Mouse (Mus musculus) hindbrain, postnatal 0 days (tissue): Measurements from ENCODE around the gene Tchhl1. TPM values are rescaled to one million over a fixed set of nuclear protein-coding genes. Genes with fewer than 3 reads are reported as not detected.

ENCODE experiments used
- ATAC-seq: fragments of 200-750 bp; cut with Nextera tagmentation; 2 replicates; pipeline ENCODE4 v1.8.0; 2017; ENCODE audit warnings: mild to moderate bottlenecking, moderate TSS enrichment, moderate library complexity
- DNase-seq: peaks from one replicate; pipeline ENCODE4 v3.0.0-alpha.2; 2015; ENCODE audit warnings: low spot score
- H3K27ac ChIP-seq: fragments of 300-500 bp; sonication (generic); 2 replicates; pipeline ENCODE4 v1.5.1; 2014; ENCODE audit warnings: mild to moderate bottlenecking
- H3K27me3 ChIP-seq: fragments of 300-500 bp; sonication (generic); 2 replicates; pipeline ENCODE4 v1.6.1; 2014; ENCODE audit warnings: low read length, mixed read lengths; ENCODE audit not compliant: insufficient read depth
- H3K36me3 ChIP-seq: fragments of 300-500 bp; sonication (generic); 2 replicates; pipeline ENCODE4 v1.6.1; 2014; ENCODE audit warnings: low read length, mixed read lengths; ENCODE audit not compliant: insufficient read depth
- H3K4me1 ChIP-seq: fragments of 300-500 bp; sonication (generic); 2 replicates; pipeline ENCODE4 v1.6.1; 2014; ENCODE audit warnings: antibody characterized with exemption, low read length, mixed read lengths; ENCODE audit not compliant: insufficient read depth
- H3K4me2 ChIP-seq: fragments of 300-500 bp; sonication (generic); 2 replicates; pipeline ENCODE4 v1.6.1; 2014; ENCODE audit warnings: low read depth, mild to moderate bottlenecking, low read length, moderate library complexity, mixed read lengths
- H3K4me3 ChIP-seq: fragments of 300-500 bp; sonication (generic); 2 replicates; pipeline ENCODE4 v1.5.1; 2014; ENCODE audit warnings: low read length
- H3K9ac ChIP-seq: fragments of 300-500 bp; sonication (generic); replicated peaks from 2 replicates; pipeline ENCODE4 v1.6.1; 2014; ENCODE audit warnings: mild to moderate bottlenecking, low read length, moderate library complexity, mixed read lengths
- H3K9me3 ChIP-seq: fragments of 300-500 bp; sonication (generic); 2 replicates; pipeline ENCODE4 v1.6.1; 2016; ENCODE audit warnings: low read length, mixed read lengths
- CTCF ChIP-seq: IDR thresholded peaks from 2 replicates; pipeline ENCODE4 v1.5.1; 2016; ENCODE audit warnings: antibody characterized with exemption, control low read depth, low read depth
- WGBS: fragments of 180-500 bp; shearing (Covaris S2); extraction: QIAGEN DNeasy Blood & Tissue Kit; methylation state at CpG from one replicate; pipeline ENCODE4 v1.1.7; 2014; 5-methylcytosine and 5-hydroxymethylcytosine counted together
- polyA plus RNA-seq: library from polyadenylated mRNA; unstranded; fragments of >200 nt; fragmentation: Nextera tagmentation; extraction: Ambion mirVana; gene quantifications from 2 replicates; pipeline ENCODE4 v1.2.1, GENCODE M21; 2015
- total RNA-seq: library from RNA; depleted of rRNA; stranded (reverse); fragments of >200 nt; gene quantifications from 2 replicates; pipeline ENCODE4 v1.2.3, GENCODE M21; 2014; rRNA removed

The Tchhl1 gene
- total RNA-seq (not detected in 2 replicates), polyA plus RNA-seq (not detected in 2 replicates)

- H3K27me3 ChIP-seq = no peaks in the 10 kb centered on the region
- no peaks in the 10 kb centered on the region for H3K36me3 ChIP-seq
- no peaks in the 10 kb centered on the region for H3K4me1 ChIP-seq
- no peak within 1 kb of the TSS for H3K9ac ChIP-seq
- no peak for ATAC-seq
- DNase-seq = peak; percentile 1
- no peaks in the 10 kb centered on the region for H3K9me3 ChIP-seq
- no peak for TF ChIP-seq CTCF
- no peak within 1 kb of the TSS for H3K27ac ChIP-seq
- 69% methylated on average over 5 of the region's 5 CpGs for WGBS
- H3K4me3 ChIP-seq = no peak within 1 kb of the TSS
- H3K4me2 ChIP-seq = no peak within 1 kb of the TSS
Measured at GRCm38 (mm10) chr3:93468561-93468960, at the start of gene Tchhl1. Tchhl1 (plus strand) TSS chr3:93468754.

DNA sequence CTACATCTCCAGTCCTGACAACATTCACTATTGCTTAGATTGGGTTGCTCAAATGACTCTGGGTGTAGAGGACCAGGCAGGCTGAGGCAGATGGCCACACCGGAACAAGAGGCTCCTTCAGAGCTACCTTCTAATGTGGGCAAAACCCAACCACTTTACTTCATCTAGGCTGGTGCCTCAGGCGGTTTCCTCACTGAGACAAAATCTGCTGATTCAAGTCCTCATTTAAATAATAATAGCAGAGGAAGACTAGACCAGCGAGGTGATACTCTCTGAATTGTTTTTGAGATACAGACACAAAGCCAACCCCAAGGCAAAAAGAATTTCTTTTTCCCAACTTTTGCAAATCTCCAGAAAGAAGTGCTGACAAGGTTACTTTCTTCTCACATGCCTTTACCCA lies 36.9 kb upstream of the Tchhl1 start:
- Histone ChIP-seq H3K27ac (no peak overlapping the region), H3K4me3 (no peak overlapping the region), H3K9ac (no peak overlapping the region), H3K9me3 (no peaks in the 10 kb centered on the region), H3K36me3 (no peaks in the 10 kb centered on the region), H3K27me3 (no peaks in the 10 kb centered on the region), H3K4me1 (no peaks in the 10 kb centered on the region), H3K4me2 (no peak overlapping the region)
- WGBS = 36% methylated on average over 3 of the region's 3 CpGs
- no peak for TF ChIP-seq CTCF
- DNase-seq (no peak), ATAC-seq (no peak)

- H3K4me3 ChIP-seq = no peak within 1 kb of the TSS; the same call in 1 of the 2 replicates
Measured at GRCm38 (mm10) chr3:93442030-93442429, 26.5 kb upstream of the Tchhl1 start, which contains the start of gene Tchh. Tchh (plus strand) TSS chr3:93442330.

GRCm38 (mm10) chr3:93443501-93444101 lies 25.0 kb upstream of the Tchhl1 start:
- Histone ChIP-seq H3K4me2 (peak overlapping the region; percentile 92), H3K9ac (no peak overlapping the region; the same call in 1 of the 2 replicates), H3K4me3 (peak overlapping the region; percentile 51), H3K36me3 (no peaks in the 10 kb centered on the region), H3K27me3 (peaks cover 20% of the 10 kb centered on the region), H3K27ac (no peak overlapping the region; the same call in 1 of the 2 replicates), H3K4me1 (0 out of 2 replicates have a peak, but pooled peaks cover 4% of the 10 kb centered on the region), H3K9me3 (no peaks in the 10 kb centered on the region)
- no peak for TF ChIP-seq CTCF
- ATAC-seq (no peak), DNase-seq (peak; percentile 32)
- under 1% methylated on average over 38 of the region's 38 CpGs for WGBS

More at GRCm38 (mm10) chr3:93442030-93442429, 26.5 kb upstream of the Tchhl1 start, which contains the start of gene Tchh:
- no peak within 1 kb of the TSS for H3K9ac ChIP-seq
- H3K27ac ChIP-seq = no peak within 1 kb of the TSS
- H3K4me1 ChIP-seq = no peaks in the 10 kb centered on the region
- no peak for TF ChIP-seq CTCF
- no peaks in the 10 kb centered on the region for H3K36me3 ChIP-seq
- DNase-seq (no peak), ATAC-seq (no peak)
- 91% methylated on average over 1 of the region's 1 CpGs for WGBS
- no peaks in the 10 kb centered on the region for H3K9me3 ChIP-seq
- peak within 1 kb of the TSS; percentile 92 for H3K4me2 ChIP-seq
- H3K27me3 ChIP-seq = peaks cover 16% of the 10 kb centered on the region

DNA sequence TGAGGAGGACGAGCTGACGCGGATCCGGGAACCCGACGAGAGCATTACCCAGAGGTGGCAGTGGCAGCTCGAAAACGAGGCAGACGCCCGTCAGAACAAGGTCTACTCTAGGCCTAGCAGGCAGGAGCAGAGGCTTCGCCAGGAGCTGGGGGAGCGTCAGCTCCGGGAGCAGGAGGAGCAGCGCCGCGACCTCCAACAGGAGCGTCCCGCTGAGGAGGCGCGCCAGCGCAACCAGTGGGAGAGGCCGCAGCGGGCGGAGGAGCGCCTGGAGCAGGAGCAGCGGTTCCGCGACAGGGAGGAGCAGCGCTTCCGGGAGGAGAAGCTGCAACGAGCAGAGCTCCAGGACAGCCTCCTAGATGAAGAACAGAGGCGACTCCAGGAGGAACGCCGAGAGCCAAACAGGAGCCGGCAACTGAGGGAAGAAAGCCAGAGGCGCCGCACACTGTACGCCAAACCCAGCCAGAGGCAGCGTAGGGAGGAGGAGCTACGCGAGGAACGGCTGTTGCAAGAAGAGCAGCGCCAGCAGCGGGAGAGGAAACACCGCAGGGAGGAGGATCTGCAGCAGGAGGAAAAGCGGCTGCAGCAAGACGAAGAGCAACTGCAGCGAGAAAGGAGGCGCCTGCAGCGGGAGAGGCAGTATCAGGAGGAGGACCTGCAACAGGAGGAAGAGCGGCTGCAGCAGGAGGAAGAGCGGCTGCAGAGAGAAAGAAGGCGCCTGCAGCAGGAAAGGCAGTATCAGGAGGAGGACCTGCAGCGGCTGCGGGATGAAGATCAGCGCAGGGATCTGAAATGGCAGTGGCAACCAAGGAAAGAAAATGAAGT lies 24.0 kb upstream of the Tchhl1 start:
- H3K27ac ChIP-seq = peak overlapping the region; percentile 72
- WGBS = under 1% methylated on average over 55 of the region's 56 CpGs
- H3K36me3 ChIP-seq = no peaks in the 10 kb centered on the region
- H3K4me2 ChIP-seq = peak overlapping the region; percentile 92
- peak; percentile 85 for DNase-seq
- 0 out of 2 replicates have a peak, but pooled peaks cover 4% of the 10 kb centered on the region for H3K4me1 ChIP-seq
- H3K27me3 ChIP-seq = peaks cover 22% of the 10 kb centered on the region
- no peak for TF ChIP-seq CTCF
- no peaks in the 10 kb centered on the region for H3K9me3 ChIP-seq
- ATAC-seq = peak; percentile 87
- peak overlapping the region; percentile 46 for H3K9ac ChIP-seq
- H3K4me3 ChIP-seq = peak overlapping the region; percentile 51

GRCm38 (mm10) chr3:93445165-93445705 lies 23.3 kb upstream of the Tchhl1 start:
- Histone ChIP-seq H3K4me1 (0 out of 2 replicates have a peak, but pooled peaks cover 4% of the 10 kb centered on the region), H3K9me3 (no peaks in the 10 kb centered on the region), H3K9ac (peak overlapping the region; percentile 46), H3K27me3 (peaks cover 26% of the 10 kb centered on the region), H3K4me2 (peak overlapping the region; percentile 92), H3K36me3 (no peaks in the 10 kb centered on the region), H3K27ac (peak overlapping the region; percentile 72), H3K4me3 (peak overlapping the region; percentile 51)
- TF ChIP-seq CTCF = 0 out of 2 replicates have a peak, but pooled peaks have one; percentile 13
- peak; percentile 18; the same call in 1 of the 2 replicates for ATAC-seq
- under 1% methylated on average over 36 of the region's 36 CpGs for WGBS
- peak; percentile 65 for DNase-seq
